Mouse (Mus musculus) cerebellum, adult 9-10 months (tissue): ENCODE results near the gene Prdm10.

ENCODE experiments used
- DNase-seq: peaks from one replicate; pipeline ENCODE4 v3.0.0; 2022

Gene Prdm10

DNA sequence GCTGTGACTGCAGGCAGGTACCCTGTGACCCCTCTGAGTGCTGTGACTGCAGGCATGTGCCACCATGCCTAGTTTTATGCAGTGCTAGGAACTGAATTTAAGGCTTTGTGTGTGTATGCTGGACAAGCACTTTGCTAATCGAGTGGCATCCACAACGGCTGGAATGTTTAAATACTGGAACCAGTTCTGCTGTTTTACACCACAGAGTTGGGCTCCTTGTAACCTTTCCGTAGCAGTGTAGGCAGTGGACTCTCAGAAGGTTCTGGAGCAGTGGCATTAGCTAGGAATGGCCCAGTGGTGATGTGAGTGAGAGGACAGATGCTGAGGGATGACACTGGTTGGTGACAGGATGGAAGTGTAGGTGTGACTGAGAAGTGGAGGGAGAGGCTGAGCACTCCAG is 26.9 kb downstream of the Prdm10 start:
- no peak for DNase-seq

DNA sequence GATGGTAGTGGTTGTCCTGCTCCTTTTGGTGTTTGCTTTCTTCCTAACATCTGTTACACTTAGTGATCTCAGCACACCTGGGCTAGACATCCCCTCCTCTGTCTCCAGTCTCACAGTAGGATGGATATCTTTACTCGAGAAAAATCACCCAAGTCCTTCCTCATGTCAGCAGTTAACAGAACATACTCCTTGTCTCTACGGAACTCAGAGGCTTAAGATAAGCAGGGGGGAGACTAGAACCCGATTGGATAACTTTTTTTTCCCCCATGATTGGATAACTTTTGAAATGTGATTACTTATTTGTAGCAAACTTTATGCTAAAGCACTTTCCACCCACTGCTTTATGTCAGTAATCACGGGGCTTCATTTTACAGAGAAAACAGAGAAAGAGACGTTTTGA is 28.7 kb downstream of the Prdm10 start:
- no peak for DNase-seq

DNA sequence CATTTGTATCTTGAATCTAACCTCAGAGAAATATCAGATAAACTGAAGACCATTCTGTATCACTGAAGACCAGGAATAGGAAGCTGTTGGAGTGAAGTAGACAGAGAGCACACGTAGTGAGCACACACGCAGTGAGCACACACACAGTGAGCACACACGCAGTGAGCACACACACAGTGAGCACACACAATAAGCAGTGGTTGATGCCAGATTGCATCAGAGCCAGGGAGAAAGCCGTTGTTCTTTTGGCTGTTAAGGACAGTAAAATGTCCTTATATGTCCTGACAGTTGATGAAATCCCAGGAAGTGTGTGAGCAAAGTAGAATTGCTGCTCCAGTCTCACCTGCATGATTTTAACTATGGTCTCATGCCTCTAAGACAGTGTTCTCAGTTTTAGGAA is 30.3 kb downstream of the Prdm10 start:
- no peak for DNase-seq

DNA sequence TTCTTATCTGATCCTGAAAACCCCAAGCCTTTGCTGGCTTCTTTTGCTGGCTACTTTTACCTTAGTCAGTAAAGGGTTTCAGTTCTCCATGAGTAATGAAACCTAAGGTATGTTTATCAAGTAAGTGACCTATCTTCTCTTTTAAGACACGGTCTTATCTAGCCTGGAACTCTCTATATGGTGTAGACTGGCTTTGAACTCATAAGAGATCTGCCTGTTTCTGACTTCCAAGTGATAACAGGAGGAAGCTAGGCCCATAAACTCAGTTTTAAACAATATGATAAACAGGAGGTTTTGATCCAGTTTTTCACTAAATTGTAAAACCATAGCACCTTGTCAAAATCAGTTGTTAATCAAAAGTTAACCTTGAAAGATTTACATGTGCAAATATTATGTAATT is 33.5 kb downstream of the Prdm10 start:
- DNase-seq: no peak

GRCm38 (mm10) chr9:31315983-31316382 is 35.6 kb downstream of the Prdm10 start:
- DNase-seq: peak; percentile 98

- no peak for DNase-seq
Measured at GRCm38 (mm10) chr9:31318956-31319355, 38.6 kb downstream of the Prdm10 start.

- no peak for DNase-seq
Measured at GRCm38 (mm10) chr9:31320734-31321133, 40.4 kb downstream of the Prdm10 start.

- no peak for DNase-seq
Measured at GRCm38 (mm10) chr9:31321526-31321925, 41.2 kb downstream of the Prdm10 start.

- no peak for DNase-seq
Measured at GRCm38 (mm10) chr9:31322090-31322489, 41.8 kb downstream of the Prdm10 start.

DNA sequence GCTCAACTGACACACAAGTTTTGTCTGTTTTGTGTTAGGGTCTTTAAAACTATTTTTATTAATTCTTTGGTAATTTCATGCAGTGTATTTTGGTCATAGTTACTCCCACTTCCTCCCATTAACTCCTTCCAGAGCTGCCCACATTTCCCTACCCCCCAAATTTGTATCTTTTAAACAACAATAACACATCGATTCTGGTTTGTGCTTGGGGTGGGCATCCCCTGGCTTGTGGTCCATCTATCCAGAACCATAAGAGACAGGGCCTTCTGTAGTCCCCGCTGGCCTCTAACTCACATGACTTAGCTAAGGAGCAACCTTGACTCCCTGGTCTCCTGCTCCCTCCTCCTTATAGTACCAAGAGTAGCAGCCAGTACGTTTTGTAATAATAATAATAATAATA is 50.5 kb downstream of the Prdm10 start:
- DNase-seq: peak; percentile 58

GRCm38 (mm10) chr9:31331246-31331645 is 50.9 kb downstream of the Prdm10 start:
- DNase-seq: peak; percentile 93

DNA sequence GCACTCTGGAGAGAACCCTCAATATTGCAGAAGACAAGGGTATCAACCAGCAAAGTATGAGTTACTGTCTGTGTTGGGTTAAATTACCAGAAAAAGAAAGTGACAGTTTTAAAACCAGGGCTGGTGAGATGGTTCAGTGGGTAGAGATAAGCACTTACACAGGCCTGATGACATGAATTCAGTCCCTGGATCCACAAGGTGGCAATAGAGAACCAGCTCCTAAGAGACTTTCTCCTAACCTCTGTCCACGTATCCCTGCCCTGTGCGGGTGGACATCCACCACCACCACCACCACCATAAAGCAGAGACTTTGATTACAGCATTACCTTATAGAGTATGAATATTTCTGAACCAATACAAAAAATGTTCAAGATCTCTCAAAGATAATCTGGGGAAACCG is 51.6 kb downstream of the Prdm10 start:
- DNase-seq: peak; percentile 76

- DNase-seq: no peak
Measured at GRCm38 (mm10) chr9:31332826-31333225, 52.5 kb downstream of the Prdm10 start.

DNA sequence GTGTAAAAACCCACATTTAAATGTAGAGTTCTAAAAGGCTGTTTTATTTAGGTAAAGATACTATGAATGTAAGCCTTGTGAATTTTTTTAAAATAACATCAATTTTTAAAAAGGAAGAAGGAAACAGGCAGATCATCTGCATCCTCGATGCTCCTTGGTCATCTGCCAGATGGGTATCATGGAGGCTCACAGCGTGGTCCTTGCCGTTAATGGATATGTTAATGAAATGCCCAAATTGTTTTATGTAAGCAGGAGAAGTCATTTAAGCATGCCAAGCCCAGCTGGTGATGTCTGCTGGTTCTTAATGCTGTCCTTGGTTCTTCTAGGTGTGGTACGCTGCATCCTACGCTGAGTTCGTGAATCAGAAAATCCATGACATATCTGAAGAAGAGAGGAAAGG is 54.7 kb downstream of the Prdm10 start:
- no peak for DNase-seq

DNA sequence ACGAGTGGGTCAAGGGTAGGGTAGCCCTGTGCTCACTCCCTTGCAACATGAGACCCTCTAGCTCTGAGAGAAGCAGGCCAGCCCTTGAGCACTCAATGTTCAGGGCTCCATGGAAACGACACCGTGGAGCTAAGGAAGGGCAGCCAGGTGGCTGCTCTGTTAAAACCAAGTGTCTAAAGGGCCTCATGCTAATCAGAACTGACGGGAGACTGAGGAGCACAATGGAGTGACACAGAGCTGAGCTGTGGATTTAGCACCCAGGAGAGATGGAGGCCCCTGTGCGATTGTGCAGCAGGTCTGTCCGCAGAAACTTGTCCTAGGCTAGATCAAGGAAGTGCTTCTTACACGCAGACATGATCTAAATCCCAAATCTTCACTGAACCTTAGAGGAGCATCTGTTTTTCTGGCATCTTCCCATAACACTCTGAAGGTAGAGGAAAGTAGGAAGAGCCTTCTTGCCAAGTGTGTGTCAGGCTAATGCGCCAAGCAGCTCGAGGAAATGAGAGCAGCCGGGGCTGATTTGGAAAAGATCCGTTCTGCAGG is 64.0 kb downstream of the Prdm10 start:
- DNase-seq: peak; percentile 90

- peak; percentile 20 for DNase-seq
Measured at GRCm38 (mm10) chr9:31346575-31347080, 66.3 kb downstream of the Prdm10 start.

DNA sequence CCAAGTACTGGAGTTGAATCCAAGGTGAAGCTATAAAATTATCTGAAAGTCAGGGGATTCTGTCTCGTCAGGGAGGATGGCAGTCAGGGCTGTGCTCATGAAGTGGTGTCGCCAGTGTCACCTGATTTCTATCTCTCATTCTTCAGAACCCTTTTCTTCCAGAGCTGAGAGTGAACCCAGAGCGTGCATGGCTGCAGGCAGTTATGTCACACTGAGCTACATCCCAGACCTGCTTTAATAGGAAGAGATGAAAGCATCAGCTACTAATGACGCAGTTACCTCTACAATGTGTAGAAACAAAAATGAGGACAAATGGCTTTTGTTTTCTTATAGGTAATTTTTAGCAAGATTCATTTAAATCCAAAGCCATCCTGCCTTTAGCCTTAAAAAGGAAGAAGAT is 68.1 kb downstream of the Prdm10 start:
- DNase-seq: no peak

DNA sequence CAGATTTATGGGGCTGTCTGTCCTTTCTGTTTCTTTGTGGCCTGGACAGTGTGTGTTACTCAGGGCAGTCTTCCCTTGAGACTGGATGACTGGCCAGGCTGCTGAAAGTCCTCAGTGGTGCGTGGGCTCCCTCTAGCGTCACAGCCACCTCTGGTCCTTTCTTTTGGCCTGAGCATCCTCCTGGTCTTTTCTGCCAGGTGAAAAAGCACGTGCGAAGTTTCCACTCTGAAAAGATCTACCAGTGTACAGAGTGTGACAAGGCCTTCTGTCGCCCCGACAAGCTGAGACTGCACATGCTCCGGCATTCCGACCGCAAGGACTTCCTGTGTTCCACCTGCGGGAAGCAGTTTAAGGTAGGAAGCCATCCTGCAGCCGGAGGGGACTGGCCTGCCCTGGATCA is 68.6 kb downstream of the Prdm10 start:
- DNase-seq: peak; percentile 91

DNA sequence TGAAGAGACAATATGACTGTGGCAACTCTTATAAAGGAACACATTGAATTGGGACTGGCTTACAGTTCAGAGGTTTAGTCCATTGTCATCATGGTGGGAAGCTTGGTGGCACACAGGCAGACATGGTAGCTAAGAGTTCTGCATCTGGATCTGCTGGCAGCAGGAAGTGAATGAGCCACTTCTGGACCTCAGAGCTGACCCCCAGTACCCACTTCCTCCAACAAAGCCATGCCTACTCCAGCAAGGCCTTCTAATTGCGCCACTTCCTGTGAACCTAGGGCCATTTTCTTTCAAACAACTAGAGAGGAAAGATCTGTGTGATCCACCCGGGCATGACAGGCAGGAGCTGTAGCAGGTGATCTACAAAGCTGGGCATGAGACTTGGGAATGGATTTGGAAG is 72.4 kb downstream of the Prdm10 start:
- no peak for DNase-seq

- DNase-seq: no peak
Measured at GRCm38 (mm10) chr9:31353518-31353917, 73.2 kb downstream of the Prdm10 start.

DNA sequence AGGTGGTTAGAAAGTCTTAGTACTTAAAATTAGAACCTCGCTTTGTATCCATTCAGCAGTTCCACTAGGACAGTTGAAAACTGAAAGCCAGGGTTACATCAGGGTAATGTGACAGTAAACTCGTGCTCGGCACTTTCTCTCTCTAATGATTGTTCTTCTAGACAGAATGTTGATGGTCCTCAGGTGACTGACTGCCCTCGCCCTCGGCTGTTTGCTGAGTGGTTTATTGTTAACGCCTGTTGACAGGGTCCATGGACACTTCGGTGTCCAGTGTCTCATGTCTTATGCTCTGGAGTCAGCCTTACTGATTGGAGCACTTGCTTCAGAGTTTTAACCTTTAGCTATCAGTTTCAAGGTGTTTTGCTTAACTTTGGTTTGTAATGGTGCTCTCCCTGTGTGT is 73.7 kb downstream of the Prdm10 start:
- no peak for DNase-seq

- DNase-seq: no peak
Measured at GRCm38 (mm10) chr9:31363698-31364609, 83.6 kb downstream of the Prdm10 start.

DNA sequence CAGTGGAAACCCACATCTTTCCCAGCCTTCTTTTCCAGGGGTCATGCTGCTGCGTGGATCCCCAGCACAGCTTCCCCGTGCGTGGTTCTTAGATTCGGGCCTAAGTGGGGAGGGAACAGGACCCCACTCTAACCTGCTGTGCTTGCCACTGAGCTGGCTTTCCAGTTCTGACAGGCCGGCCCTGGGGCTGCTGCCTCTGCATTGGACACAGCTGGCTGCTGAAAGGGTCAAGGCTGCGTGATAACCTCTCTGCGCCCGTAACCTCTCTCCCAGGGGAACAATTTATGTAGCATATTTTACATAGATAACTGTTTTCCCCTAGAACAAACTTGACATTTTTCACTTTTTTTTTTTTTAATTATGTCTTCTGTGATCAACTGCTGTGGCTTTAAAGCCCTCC is 84.7 kb downstream of the Prdm10 start:
- DNase-seq: no peak

GRCm38 (mm10) chr9:31371740-31372139 is 91.4 kb downstream of the Prdm10 start:
- no peak for DNase-seq
